Mouse (Mus musculus) adrenal gland, postnatal 14 days (tissue): ENCODE measurements around the gene Mfap3. TPM values are rescaled to one million over a fixed set of nuclear protein-coding genes. Genes with fewer than 3 reads are reported as not detected.

Source experiments
- DNase-seq: peaks from one replicate; pipeline ENCODE4 v3.0.0; 2021; ENCODE audit warnings: mixed read lengths
- total RNA-seq: library from RNA; stranded (reverse); gene quantifications from 2 replicates; pipeline ENCODE4 v1.2.3, GENCODE M21; 2021

Gene Mfap3
- total RNA-seq, 1 experiment from 2014 or later, result 29.5 TPM

DNA sequence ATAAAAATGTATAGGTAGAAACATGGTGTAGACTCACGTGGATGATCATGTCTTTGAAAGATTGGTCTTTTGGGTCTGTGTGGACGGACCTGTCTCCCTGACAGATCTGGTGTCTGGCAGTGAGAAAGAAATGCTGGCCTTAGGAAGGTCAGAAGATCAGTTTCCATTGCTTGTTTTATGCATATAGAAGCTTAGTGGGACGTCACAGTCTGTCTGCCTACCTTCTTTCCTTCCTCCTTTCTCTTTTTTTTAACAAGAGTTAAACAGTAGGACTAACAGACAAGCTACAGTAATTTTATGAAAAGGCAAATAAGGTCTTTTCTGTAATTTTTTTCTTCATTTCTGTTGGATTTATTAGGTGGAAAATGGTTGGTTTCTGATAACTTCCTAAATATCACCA is 10.6 kb downstream of the Mfap3 start:
- DNase-seq, result no peak

DNA sequence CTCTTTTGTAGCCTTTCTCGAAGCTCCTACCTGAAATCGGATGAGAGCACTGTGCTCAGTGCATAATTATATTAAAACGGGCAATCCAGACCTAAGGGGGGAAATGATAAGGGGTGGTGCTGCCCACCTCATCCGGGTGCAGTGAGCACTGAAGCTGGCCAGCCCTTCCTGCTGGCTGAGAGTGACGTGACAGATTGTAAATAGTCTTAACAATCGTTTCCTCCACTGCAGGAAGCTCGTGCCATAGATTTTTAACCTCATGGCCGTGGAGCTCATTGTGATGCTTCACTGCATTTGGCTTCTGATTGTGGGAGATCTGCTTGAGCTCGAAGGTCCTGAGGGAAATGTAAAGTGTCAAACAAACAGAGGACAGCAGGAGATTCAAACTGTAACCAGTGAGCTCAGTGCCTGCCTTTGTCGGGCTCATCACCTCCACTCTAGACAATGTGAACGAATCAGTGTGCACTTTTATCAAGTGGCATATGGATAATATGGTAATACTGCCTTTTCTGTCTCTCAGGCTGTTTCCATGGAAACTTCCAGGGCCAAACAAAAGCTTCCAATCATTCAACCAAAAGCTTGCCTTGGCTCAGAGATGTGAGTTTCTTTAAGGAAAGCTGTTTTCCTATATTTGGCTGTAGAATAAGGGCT is 13.0 kb downstream of the Mfap3 start:
- no peak for DNase-seq

DNA sequence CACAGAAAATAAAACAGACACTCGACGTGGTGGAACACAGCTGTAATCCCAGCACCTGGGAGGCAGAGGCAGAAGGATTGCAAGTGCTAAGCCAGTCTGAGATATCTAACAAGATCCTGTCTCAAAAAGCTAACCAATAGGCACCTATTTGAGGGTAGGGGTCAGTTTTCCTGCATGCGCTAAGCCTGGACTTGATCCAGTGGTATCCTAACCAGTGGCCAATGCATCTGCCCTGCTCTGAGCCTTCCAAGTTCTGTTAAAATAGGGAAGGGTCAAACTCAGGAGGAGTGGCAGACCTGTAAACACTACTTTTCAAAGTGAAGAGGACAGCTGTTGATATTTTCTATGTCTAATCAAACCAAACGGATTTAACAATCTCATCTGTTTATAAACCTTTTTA is 13.8 kb downstream of the Mfap3 start:
- no peak for DNase-seq

DNA sequence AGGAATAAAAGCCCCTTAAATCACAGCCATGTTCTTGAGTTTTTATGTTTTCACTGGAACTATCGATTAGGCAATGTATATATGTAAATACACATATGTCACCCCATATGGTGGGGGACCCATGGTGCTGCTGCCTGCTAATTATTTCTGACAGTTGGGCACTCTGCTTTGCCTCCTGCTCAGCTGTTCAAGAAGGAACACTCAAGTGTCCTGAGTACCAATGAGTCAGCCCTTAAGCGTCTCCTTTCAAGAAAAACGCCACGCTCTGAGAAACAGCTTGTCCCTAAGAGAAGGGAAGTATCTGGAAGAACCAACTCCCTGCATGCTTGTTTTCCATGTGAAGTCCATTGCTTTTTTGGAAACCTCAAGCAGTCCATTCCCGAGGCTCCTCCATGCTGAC is 17.4 kb downstream of the Mfap3 start:
- no peak for DNase-seq

DNA sequence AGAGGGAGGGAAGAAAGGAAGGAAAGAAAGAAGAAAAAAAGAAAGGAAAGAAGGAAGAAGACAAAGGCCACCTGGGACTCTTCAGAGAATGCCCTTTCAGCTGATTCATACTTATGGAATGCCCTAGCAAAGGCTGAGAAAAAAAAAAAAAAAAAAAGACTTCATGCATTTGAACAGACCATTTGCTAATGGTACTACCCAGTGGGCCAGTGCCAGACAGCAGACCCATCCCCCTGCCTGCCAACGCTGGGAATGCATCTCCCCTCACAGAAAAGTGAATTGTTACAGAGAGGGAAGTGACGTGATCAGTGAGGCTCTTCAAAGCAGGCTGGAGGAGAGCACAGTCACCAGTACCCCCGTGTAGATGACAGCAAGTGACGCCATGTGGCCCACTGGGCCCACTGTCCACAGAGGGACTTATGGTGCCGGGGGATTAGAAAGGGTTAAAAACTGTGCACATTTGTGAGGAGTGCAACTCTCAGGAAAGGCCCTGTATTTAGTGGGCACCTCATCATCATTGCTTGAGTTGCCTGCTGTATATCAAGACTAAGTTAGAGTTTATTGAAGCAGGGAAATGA is 21.5 kb downstream of the Mfap3 start:
- no peak for DNase-seq

DNA sequence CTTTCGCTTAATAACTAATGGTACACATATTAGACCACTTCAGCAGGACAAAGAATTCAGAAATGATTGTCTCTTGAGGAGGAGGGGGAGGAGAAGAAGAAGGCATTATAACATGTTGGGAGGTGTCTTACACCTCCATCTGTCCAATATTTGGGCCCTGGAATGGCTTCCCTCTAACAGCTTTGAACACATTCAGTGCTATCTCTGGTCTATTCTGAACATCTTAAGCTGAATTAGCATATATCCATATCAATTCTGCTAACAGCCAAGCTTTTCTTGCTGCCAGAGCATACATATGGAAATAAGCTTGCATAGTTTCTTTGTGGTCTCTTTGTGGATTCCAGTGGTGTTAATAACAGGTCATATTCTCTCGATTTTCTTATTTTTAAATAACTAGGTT is 22.2 kb downstream of the Mfap3 start:
- no peak for DNase-seq

DNA sequence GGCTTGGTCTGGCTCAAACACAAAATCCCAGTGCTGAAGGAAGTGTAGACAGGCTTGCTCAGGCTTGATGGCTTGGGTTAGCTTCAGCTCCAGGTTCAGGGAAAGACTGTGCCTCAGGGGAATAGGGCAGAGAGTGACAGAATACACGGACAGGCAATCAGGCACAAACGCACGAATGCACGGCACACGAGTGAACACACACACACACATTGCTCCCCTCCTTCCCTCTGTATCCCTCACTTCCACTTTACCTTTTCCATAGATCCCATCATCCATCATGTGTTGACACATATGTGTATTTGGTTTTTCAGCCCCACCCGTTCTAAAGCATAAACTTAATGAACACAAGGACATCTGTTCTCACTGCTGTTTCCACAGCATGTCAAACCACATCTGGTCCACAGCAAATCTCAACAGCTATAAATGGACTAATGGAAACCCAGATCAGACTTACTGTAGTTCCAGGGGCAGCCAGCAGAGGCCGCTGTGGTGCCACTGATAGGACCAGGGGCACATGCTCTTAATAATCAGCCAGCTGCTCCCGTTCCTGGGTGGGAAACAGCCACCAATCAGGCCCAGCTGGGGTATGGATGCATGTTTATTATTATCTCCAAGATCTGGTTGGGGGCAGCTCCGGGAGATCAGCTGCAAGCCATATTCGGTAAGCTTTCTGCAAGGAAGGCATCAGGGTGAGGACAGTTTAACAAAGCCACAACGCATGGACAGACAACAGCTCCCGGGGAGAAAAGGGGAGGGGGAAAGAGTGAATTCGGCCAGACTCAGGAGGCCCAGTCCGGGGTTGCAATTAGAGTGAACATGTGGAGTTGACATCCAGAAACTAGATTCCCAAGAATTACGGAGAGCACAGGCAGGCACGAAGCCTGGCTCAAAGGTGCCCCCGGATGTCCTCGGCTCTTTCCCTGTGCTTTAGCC is 30.4 kb downstream of the Mfap3 start:
- peak; percentile 88 for DNase-seq

DNA sequence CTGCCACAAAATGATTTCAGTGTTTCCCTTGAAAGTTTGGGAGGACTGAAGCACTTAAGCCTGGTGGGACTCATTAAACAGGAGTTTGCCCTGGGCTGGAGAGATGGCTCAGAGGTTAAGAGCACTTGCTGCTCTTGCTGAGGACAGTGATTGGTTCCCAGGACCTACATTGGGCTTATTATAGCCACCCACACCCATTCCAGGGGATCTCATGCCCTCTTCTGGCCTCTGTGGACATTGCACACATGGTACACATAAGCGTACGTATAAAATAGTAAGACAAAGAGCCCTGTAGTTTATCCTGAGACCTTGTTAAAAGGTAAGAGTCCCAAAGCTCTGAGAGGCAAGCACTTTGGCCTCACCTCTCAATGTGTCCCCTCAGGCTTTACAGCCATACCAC is 31.8 kb downstream of the Mfap3 start:
- no peak for DNase-seq

DNA sequence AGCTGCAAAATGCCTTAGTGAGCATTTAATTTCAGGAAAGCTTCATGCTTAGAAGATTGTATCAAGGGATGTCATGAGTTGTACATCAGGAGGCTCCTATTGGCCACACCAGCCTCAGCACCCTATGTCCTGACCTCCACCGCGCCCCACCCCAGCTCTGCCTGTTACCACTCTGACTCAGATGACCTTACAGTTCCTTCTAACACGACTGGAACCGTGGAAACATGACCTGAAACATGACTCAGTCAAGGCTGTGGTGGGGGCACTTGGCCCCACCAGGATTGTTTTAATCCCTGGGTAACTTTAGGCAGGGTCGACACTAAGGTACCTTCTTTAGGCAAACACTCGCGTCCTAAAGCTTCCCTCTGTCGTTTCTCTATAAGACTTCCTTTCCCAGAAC is 32.6 kb downstream of the Mfap3 start:
- DNase-seq, result peak; percentile 65

DNA sequence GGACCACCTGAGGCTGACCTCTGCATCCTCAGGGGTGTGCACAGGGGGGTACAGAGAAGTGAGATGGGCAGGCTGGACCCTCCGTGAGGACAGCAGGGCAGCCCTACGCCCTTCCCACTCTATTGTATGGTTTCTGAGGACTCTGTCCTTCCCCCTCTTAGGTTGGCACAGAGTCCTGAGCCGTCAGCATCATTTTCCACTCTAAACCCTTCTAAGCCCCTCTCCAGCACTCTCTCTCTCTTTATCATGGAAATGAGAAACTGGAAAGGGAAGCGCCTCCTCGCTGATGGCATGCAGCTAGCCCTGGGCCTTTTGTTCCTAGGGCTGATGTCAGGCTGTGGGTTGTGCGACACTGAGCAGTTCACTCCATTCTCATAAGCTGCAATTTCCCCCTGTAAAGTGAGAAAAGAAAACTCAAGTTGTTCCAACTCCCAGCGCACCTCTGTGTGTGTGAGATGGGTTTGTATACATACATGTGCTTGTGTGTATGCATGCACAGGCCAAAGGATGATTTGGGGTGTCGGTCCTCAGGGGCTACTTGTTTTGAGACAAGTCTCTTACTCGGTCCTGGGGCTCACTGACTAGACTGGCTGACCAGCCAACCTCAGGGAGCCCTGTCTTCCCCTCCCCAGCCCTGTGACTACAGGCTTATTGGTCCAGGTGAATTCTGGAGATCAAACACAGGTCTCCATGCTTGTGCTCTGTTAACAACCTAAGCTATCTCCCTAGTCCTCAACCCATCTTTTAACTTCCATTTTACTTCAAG is 34.7 kb downstream of the Mfap3 start:
- DNase-seq, result no peak

DNA sequence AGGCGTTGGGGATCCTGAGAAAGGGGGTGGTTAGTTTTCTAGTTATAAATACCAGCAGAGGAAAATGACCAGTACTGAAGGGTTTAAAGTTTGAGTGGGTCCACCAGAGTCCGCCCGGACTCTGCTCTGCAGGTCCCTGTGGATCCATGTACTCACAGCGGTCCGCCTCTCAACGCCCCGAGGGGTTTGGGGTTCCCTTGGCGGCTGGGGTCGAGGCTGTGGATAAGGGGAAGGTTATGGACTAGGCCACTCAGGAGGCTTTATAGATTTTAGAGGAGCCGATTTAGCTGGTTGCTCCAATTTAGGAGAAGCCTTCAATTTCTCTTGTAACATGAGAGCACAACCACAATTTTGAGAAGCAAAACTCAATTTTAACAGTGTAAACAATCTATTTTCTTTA is 39.5 kb downstream of the Mfap3 start:
- peak; percentile 10 for DNase-seq

DNA sequence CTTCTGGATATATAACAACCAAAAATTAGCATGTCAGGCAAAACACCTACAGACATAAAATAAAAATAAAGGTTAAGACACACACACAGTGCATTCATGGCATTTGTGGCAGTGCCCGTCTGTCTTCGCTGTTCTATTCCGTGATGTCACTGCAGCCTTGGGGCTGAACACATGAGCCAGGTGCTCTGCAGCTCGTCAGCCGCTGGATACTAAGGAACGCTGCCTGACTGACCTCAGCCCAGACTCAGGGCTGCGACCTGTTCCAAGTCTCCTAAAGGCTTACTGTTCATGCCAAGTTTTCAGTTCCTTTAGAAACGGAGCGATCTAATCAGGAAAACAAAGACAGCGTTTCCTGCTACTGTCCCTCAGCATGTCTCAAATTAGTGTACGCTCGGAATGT is 46.1 kb downstream of the Mfap3 start:
- peak; percentile 42 for DNase-seq

DNA sequence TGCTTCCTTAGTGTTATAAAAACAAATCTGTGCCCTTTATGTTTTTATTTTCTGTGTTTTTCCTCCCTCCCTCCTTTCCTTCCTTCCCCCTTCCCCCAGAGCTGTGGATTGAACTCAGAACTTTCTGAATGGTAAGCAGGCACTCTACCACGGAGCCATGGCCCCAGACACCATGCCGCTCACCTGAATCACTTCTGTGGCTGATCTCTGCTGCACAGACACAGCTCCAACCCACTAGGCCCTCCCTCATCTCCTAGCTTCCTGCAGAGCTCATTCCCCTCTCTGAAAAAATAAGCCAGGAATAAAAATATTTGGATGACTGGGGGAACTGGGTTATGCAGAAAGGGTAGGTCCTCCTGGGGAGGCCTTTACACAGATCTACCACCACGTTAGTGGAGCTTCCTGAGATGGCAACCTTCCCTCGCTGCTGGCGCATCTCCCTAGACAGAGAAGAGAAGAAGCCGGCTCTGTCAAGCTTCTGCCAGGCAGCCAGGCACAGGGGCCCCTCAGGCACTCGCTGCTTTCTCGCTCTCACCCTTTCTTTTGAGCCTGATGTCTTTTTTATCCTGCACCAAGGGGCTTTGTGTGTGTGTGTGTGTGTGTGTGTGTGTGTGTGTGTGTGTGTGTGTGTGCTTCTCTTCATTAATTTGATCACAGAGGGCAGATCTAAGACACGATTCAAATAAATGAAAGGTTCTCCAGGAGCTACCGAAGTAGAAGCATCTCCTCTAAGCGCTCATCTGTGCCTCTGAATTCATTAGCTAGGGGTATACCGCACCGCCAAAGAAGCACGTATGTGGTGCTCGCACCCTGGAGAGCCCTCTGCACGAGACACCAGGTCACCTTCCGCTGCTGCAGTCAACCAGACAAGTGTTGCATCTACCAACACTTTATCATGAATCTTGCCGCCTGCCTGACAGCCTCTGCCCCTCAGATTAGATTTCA is 47.9 kb downstream of the Mfap3 start:
- no peak for DNase-seq

DNA sequence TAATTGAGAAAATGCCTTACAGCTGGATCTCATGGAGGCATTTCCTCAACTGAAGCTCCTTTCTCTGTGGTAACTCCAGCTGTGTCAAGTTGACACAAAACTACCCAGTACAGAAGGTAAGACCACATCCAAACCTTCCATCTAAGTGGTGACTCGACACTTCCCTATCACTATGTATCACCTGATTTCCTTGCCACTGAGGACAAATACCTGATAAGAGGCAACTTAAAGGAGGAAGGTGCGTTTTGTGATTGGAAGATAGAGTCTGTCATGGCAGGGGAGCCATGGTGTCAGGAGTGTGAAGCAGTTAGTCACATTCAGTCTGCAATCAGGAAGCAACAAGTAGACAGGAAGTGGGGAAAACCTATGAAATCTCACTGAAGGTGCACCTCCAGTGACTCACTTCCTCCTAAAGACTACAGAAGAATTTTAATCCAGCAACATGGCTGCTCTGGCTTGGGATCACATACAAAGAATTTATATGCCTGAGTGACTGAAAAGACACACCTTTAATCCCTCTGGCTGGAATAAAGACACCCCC is 50.6 kb downstream of the Mfap3 start:
- DNase-seq, result no peak

DNA sequence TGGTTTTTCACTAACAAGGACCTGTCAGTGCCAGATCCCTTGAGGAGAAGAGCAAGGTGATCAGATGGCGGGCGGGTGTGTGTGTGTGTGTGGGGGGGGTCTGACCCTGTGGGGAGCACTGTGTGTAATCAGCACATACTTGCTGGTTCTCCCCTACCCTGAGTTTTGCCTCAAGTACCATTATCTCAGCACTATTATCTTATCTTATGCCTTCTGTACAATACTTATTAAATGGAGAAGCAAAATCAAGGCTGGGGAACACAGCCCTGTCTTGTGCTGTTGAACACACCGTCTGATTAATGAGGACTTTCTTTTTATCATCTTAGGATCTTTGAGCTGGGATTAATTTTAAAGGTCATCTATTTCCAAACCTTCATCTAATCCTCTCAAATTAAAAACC is 52.6 kb downstream of the Mfap3 start:
- no peak for DNase-seq

DNA sequence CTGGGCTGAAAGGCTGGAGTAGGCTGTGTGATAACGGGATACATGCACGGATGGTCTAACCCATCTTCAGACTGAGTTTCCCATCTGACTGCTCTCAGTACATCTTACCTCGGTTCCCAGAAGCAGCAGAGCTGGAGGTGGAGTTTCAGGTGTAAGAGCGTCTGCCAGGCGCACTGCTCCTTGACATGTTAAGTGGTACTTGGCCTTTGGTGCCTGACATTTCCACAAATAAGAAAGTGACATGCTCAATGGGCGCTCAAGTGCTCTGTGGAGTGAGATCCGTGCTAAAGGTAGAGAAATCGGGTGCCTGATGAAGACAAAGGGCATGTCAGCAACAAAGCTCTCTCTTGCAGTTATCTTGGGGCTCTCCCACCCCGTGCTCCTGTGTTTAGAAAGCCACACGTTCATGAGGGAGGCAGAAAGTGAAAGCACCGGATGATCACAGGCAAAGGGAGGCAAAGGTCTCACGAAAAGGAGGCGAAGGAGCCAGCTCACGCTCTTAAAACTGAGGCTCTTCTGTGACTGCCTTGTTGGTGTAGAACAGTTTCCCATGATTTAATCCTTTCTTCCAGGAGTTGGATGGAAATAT is 55.3 kb downstream of the Mfap3 start:
- no peak for DNase-seq

DNA sequence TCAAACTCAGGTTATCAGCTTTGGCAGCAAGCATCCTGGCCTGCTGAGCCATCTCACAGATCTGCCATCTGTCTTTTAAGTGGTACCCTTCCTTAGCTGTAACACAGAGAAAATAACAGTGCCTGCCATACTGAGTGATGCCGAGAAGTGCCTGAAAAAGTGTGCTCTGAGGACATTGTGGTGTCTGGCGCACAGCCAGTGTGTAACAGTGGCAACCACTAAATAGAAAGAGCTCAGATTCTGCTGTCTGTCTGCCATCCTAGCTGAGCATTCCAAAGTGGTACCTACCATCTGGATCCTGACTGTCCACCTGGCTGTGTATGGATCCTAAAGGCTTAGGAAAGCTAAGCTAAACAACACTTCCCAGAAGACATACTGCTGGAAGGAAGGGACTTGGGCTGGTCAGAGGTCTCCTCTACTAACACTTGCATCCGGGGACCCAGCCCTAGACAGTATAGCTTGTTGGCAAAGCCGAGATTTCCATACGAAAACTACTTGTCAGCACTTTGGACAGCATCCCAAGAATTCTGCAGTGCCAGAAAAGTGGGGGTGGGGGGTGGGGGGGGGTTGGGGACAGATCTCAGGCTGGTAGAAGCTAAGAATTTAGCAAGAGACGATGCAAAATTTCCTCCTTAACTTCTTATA is 58.5 kb downstream of the Mfap3 start:
- DNase-seq, result no peak

DNA sequence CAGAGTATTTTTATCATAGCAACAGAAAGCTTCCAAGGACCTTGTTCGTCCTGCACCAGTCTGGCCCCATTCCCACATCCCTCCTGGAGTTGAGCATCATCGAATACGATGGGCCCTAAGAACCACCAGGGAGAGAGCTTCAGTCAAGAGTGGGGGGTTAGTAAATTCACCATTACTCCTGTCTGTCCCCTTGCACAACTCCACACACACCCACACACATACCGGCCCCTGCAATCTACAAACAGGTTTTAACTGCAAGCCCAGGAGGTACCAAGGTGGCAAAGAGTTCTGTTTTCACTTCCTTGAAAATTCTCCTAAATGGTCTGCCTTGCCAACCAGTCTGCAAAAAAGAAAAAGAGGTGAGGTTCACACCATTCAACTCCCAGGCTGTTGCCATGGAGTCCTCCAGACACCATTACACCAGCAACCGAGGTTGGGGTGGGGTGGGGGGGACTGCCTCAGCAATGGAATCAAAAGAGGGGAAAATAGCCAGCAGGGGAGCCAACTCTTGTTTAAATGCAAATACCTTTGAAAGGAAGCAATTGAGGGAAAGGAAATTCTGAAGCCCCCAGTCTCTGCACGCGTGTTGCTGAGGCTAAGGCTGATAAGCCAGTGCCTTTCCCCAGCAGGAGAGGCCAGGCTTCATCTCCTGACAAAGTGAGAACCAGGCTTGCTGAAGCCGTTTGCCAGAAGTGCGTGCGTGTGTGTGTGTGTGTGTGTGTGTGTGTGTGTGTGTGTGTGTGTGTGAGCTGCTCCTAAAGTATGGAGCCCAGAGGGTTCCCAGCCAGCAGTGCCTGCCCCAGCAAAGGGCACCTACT is 64.6 kb downstream of the Mfap3 start:
- peak; percentile 7 for DNase-seq
